Mouse (Mus musculus) midbrain, embryonic 12.5 days (tissue): Measurements from ENCODE around the gene Ift140. TPM values are rescaled to one million over a fixed set of nuclear protein-coding genes. Genes with fewer than 3 reads are reported as not detected.
A peak's percentile ranks its signal among the peaks of the same experiment; 100 is the strongest.

Experiments used
- ATAC-seq: fragments of 200-750 bp; cut with Nextera tagmentation; 2 replicates; pipeline ENCODE4 v1.8.0; 2017; ENCODE audit warnings: low read depth, moderate TSS enrichment, moderate library complexity; ENCODE audit not compliant: low FRiP score
- H3K27ac ChIP-seq: fragments of 300-500 bp; sonication (generic); replicated peaks from 2 replicates; pipeline ENCODE4 v1.5.1; 2016; ENCODE audit warnings: mild to moderate bottlenecking
- H3K27me3 ChIP-seq: fragments of 300-500 bp; sonication (generic); 2 replicates; pipeline ENCODE4 v1.6.1; 2016; ENCODE audit warnings: mild to moderate bottlenecking
- H3K36me3 ChIP-seq: fragments of 300-500 bp; sonication (generic); 2 replicates; pipeline ENCODE4 v1.6.1; 2016
- H3K4me1 ChIP-seq: fragments of 300-500 bp; sonication (generic); 2 replicates; pipeline ENCODE4 v1.6.1; 2016
- H3K4me2 ChIP-seq: fragments of 300-500 bp; sonication (generic); replicated peaks from 2 replicates; pipeline ENCODE4 v1.6.1; 2016; ENCODE audit warnings: mild to moderate bottlenecking, moderate library complexity
- H3K4me3 ChIP-seq: fragments of 300-500 bp; sonication (generic); 2 replicates; pipeline ENCODE4 v1.5.1; 2016; ENCODE audit warnings: mild to moderate bottlenecking
- H3K9ac ChIP-seq: fragments of 300-500 bp; sonication (generic); replicated peaks from 2 replicates; pipeline ENCODE4 v1.6.1; 2016; ENCODE audit warnings: mild to moderate bottlenecking, moderate library complexity
- H3K9me3 ChIP-seq: fragments of 300-500 bp; sonication (generic); 2 replicates; pipeline ENCODE4 v1.6.1; 2016; ENCODE audit warnings: mild to moderate bottlenecking
- whole genome bisulfite sequencing: fragments of 180-500 bp; shearing (Covaris S2); methylation state at CpG from one replicate; pipeline ENCODE4 v1.1.7; 2016; 5-methylcytosine and 5-hydroxymethylcytosine counted together
- polyA plus RNA-seq: library from polyadenylated mRNA; unstranded; fragments of >200 nt; fragmentation: Nextera tagmentation; extraction: Ambion mirVana; gene quantifications from 2 replicates; pipeline ENCODE4 v1.2.1, GENCODE M21; 2016

The Ift140 gene
- polyA plus RNA-seq, 1 experiment from 2014 or later = 28.6 TPM

DNA sequence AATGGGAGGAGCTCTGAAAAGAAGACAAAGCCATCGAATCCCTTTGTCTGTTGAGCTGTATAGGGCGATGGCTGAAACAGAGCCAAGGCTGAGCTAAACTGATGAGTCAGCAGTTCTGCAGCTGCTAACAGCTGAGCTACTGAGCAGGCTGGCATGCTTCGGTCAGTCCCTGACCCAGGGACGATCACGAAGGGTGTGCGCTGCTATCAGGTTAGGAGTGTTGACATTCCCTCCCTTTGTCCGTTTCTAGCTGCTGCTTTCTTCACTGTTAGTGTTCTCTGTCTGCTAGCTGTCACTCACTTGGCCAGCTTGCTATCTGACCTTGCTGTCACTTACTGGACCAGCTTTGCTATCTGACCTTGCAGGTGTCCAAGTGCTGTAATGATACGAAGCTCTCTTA lies 111.2 kb downstream of the Ift140 start:
- WGBS = 61% methylated on average over 8 of the region's 8 CpGs
- H3K4me2 ChIP-seq = no peak overlapping the region
- no peak for ATAC-seq
- H3K36me3 ChIP-seq = no peaks in the 10 kb centered on the region
- no peak overlapping the region for H3K9ac ChIP-seq
- H3K27ac ChIP-seq = no peak overlapping the region
- peaks cover 17% of the 10 kb centered on the region; the same call in 1 of the 2 replicates for H3K27me3 ChIP-seq
- H3K9me3 ChIP-seq = no peaks in the 10 kb centered on the region
- H3K4me3 ChIP-seq = no peak overlapping the region
- H3K4me1 ChIP-seq = no peaks in the 10 kb centered on the region

DNA sequence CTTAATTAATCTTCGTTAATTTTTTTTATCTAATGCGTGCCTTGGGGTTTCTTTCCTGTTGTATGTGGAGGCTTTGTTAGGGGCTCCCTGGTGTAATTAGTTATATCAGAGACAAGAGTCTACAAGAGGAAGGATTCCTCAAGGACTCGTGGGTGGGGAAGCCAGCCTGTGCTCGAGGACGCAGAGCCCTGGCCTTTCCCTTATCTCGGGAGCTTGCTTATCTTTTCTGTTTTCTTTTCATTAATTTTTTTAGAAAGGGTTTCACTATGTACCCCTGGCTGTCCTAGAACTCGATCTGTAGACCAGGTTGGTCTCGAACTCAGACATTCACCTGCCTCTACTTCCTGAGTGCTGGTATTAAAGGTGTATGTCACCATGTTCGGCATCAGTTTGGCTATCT lies 111.8 kb downstream of the Ift140 start:
- H3K27ac ChIP-seq = no peak overlapping the region
- H3K9ac ChIP-seq = no peak overlapping the region
- no peaks in the 10 kb centered on the region for H3K4me1 ChIP-seq
- 83% methylated on average over 9 of the region's 9 CpGs for WGBS
- ATAC-seq = no peak
- H3K9me3 ChIP-seq = no peaks in the 10 kb centered on the region
- H3K36me3 ChIP-seq = no peaks in the 10 kb centered on the region
- H3K4me3 ChIP-seq = no peak overlapping the region
- no peak overlapping the region for H3K4me2 ChIP-seq
- peaks cover 16% of the 10 kb centered on the region; the same call in 1 of the 2 replicates for H3K27me3 ChIP-seq

DNA sequence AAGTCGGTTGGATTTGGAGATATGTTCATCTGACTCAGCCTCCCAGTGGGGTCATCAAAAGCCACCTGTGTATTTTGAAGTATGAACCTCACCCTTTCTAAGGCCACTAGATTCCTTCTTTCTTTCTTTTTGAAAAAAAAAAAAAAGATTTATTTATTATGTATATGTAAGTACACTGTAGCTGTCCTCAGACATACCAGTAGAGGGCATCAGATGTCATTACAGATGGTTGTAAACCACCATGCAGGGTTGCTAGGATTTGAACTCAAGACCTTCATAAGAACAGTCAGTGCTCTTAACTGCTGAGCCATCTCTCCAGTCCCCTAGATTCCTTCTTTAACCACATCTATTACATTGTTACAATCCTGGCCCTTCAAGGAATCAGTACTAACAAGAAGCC lies 114.2 kb downstream of the Ift140 start:
- H3K9ac ChIP-seq = no peak overlapping the region
- no peak for ATAC-seq
- no peaks in the 10 kb centered on the region for H3K36me3 ChIP-seq
- H3K4me1 ChIP-seq = peaks cover 12% of the 10 kb centered on the region
- WGBS = 89% methylated on average over 1 of the region's 1 CpGs
- no peaks in the 10 kb centered on the region for H3K9me3 ChIP-seq
- H3K4me2 ChIP-seq = no peak overlapping the region
- no peak overlapping the region for H3K4me3 ChIP-seq
- 0 out of 2 replicates have a peak, but pooled peaks cover 3% of the 10 kb centered on the region for H3K27me3 ChIP-seq
- no peak overlapping the region for H3K27ac ChIP-seq

GRCm38 (mm10) chr17:25133275-25133698 lies 117.4 kb downstream of the Ift140 start, which contains the start of gene Clcn7:
Gene Clcn7 (plus strand): TSS chr17:25133391.
- Histone ChIP-seq H3K4me1 (peaks cover 12% of the 10 kb centered on the region), H3K4me2 (peak within 1 kb of the TSS; percentile 74), H3K4me3 (peak within 1 kb of the TSS; percentile 89), H3K27ac (no peak within 1 kb of the TSS), H3K9ac (peak within 1 kb of the TSS; percentile 79), H3K9me3 (no peaks in the 10 kb centered on the region), H3K36me3 (peaks cover 8% of the 10 kb centered on the region; the same call in 1 of the 2 replicates), H3K27me3 (no peaks in the 10 kb centered on the region)
- ATAC-seq = peak; percentile 91
- WGBS = under 1% methylated on average over 40 of the region's 40 CpGs

GRCm38 (mm10) chr17:25135622-25136021 lies 119.7 kb downstream of the Ift140 start:
- H3K4me2 ChIP-seq = no peak overlapping the region
- no peaks in the 10 kb centered on the region for H3K9me3 ChIP-seq
- 92% methylated on average over 6 of the region's 6 CpGs for WGBS

DNA sequence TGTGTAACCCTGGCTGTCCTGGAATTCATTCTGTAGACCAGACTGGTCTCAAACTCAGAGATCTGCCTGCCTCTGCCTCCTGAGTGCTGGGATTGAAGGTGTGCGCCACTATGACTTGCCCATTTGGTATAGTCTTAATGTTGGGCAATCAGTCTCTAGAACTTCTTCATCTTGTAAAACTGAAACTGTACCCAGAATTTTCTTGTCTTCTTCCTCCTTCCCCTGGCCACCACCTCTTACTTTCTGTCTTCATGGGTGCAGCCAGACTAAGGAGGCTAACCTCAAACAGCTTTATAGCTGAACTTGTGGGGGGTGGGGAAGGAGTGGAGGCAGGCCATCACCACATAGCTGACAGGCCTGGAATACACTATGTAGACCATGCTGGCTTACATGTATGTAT lies 122.9 kb downstream of the Ift140 start:
- no peak overlapping the region for H3K4me3 ChIP-seq
- WGBS = 95% methylated on average over 1 of the region's 1 CpGs
- H3K4me2 ChIP-seq = no peak overlapping the region
- peaks cover 8% of the 10 kb centered on the region; the same call in 1 of the 2 replicates for H3K36me3 ChIP-seq
- peaks cover 10% of the 10 kb centered on the region for H3K4me1 ChIP-seq
- no peak for ATAC-seq
- no peak overlapping the region for H3K9ac ChIP-seq
- H3K9me3 ChIP-seq = no peaks in the 10 kb centered on the region
- no peak overlapping the region for H3K27ac ChIP-seq
- H3K27me3 ChIP-seq = no peaks in the 10 kb centered on the region

More at GRCm38 (mm10) chr17:25135622-25136021, 119.7 kb downstream of the Ift140 start:
- Histone ChIP-seq H3K27me3 (no peaks in the 10 kb centered on the region), H3K4me3 (no peak overlapping the region), H3K4me1 (peaks cover 12% of the 10 kb centered on the region), H3K27ac (no peak overlapping the region), H3K9ac (no peak overlapping the region), H3K36me3 (peaks cover 8% of the 10 kb centered on the region; the same call in 1 of the 2 replicates)
- no peak for ATAC-seq

DNA sequence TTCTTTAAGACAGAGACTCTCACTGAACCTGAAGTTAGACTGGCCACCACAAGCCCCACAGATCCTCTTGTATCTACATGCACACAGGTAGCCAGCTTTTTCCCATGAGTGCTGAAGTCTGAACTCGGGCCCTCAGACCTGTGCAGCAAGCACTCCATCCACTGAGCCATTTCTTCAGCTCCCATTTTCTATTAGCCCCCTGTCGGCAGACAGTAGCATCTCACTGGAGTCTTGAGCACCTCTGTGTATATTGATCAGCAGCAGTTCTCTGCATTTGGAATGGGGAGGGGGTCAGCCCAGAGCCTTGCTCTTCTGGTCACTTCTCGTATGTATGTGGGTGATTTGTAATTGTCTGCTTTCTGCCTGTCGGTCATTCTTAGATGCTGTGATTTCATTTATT lies 124.1 kb downstream of the Ift140 start:
- no peak overlapping the region for H3K4me3 ChIP-seq
- no peaks in the 10 kb centered on the region for H3K9me3 ChIP-seq
- H3K27me3 ChIP-seq = no peaks in the 10 kb centered on the region
- H3K4me2 ChIP-seq = no peak overlapping the region
- H3K4me1 ChIP-seq = no peaks in the 10 kb centered on the region
- H3K27ac ChIP-seq = no peak overlapping the region
- no peak for ATAC-seq
- 68% methylated on average over 4 of the region's 4 CpGs for WGBS
- peaks cover 15% of the 10 kb centered on the region; the same call in 1 of the 2 replicates for H3K36me3 ChIP-seq
- no peak overlapping the region for H3K9ac ChIP-seq

Other genes with a start within 250 kb of the Ift140 start
- not detected in 2 replicates for gene Meiob, start 211.8 kb upstream of the Ift140 start, polyA plus RNA-seq
- 29.4 and 31.2 TPM in 2 replicates for gene Hagh, start 175.9 kb upstream of the Ift140 start, polyA plus RNA-seq
- 18.1 and 20.5 TPM in 2 replicates for gene Fahd1, start 165.7 kb upstream of the Ift140 start, polyA plus RNA-seq
- 0.17 and 0.27 TPM in 2 replicates for gene Igfals, start 150.1 kb upstream of the Ift140 start, polyA plus RNA-seq
- gene Nubp2, start 129.7 kb upstream of the Ift140 start, polyA plus RNA-seq = 64.0 and 70.3 TPM in 2 replicates
- gene Spsb3, start 129.4 kb upstream of the Ift140 start, polyA plus RNA-seq = 52.8 and 52.9 TPM in 2 replicates
- gene Eme2, start 121.0 kb upstream of the Ift140 start, polyA plus RNA-seq = 42.6 and 43.6 TPM in 2 replicates
- gene Mrps34, start 121.0 kb upstream of the Ift140 start, polyA plus RNA-seq = 88.0 and 89.8 TPM in 2 replicates
- 43.2 and 54.2 TPM in 2 replicates for gene Nme3, start 119.6 kb upstream of the Ift140 start, polyA plus RNA-seq
- 78.7 and 80.0 TPM in 2 replicates for gene Mapk8ip3, start 79.1 kb upstream of the Ift140 start, polyA plus RNA-seq
- 279 and 292 TPM in 2 replicates for gene Jpt2, start 55.4 kb upstream of the Ift140 start, polyA plus RNA-seq
- gene Cramp1l, start 297 bp upstream of the Ift140 start, polyA plus RNA-seq = 12.8 and 15.0 TPM in 2 replicates
- 10.1 and 10.4 TPM in 2 replicates for gene Tmem204, start 67.5 kb downstream of the Ift140 start, polyA plus RNA-seq
- 45.5 and 46.3 TPM in 2 replicates for gene Telo2, start 99.9 kb downstream of the Ift140 start, polyA plus RNA-seq
- gene Ptx4, start 104.7 kb downstream of the Ift140 start, polyA plus RNA-seq = not detected in 2 replicates
- gene Clcn7, start 117.3 kb downstream of the Ift140 start, polyA plus RNA-seq = 26.8 and 28.7 TPM in 2 replicates
- gene Ccdc154, start 146.4 kb downstream of the Ift140 start, polyA plus RNA-seq = not detected in 2 replicates
- gene Gm38655, start 159.4 kb downstream of the Ift140 start, polyA plus RNA-seq = not detected in 2 replicates
- 33.4 and 33.6 TPM in 2 replicates for gene BC003965, start 168.5 kb downstream of the Ift140 start, polyA plus RNA-seq
- 10.0 and 10.9 TPM in 2 replicates for gene Unkl, start 172.3 kb downstream of the Ift140 start, polyA plus RNA-seq
- gene Gnptg, start 224.0 kb downstream of the Ift140 start, polyA plus RNA-seq = 66.8 and 68.4 TPM in 2 replicates
- gene Tsr3, start 224.1 kb downstream of the Ift140 start, polyA plus RNA-seq = 67.2 and 67.7 TPM in 2 replicates
- gene Baiap3, start 240.3 kb downstream of the Ift140 start, polyA plus RNA-seq = 4.2 and 4.6 TPM in 2 replicates